Mouse (Mus musculus) megakaryocyte-erythroid progenitor cell, adult 5 weeks (primary cell): ENCODE data around the gene Erlin1. TPM values are rescaled to one million over a fixed set of nuclear protein-coding genes. Genes with fewer than 3 reads are reported as not detected.

Source experiments
- polyA plus RNA-seq: library from polyadenylated mRNA; stranded (reverse); fragments of >175 nt; gene quantifications from 2 replicates; pipeline ENCODE4 v1.2.3, GENCODE M21; 2012

Gene Erlin1
- polyA plus RNA-seq: 26.3 and 30.6 TPM in 2 replicates

DNA sequence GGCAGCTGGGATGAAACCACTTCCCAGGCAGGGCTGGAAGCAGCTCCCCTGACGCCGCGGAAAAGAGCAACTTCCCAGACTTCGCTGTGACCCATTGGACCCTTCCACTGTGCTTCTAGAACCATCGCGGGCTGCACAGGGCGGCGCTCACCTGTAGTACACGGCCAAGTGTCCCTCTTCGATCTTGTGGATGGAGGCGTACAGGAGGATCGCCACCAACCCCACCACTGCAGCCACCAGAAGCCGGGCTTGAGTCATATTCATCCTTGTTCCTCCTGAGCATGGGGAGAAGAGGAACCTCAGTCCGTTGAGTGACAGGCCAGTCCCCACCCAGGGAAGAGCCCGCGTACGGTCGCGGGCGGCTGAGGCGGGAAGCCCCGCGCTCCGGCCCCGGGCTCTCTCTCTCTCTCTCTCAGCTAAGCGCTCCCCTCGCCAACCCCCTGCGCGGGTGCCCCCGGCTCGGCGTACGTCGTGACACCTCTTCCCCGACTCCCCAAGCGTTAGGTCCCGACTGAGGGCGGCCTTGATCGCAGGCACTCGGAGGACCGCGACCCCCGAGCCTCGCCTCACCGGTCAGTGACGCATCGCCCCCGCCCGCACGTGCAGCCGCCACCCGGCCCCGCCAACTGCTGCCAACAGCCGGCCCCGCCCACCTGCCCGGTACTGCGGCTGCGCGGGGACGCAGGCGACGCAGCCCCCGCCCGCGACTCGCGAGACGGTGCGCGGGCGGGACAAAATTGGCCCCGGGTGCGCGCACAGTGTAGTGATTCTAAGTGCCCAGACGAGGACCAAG, at the start of gene Erlin1:
Gene Erlin1, minus strand, starts transcription at position 665 of the 793 bp plus-strand sequence.

GRCm38 (mm10) chr19:44106831-44107660, 37.5 kb upstream of the Erlin1 start, which contains the start of gene Chuk:
Gene Chuk (minus strand): TSS chr19:44107480.

GRCm38 (mm10) chr19:44028972-44029371, 40.6 kb downstream of the Erlin1 start, which contains the start of gene Cyp2c23:
Gene Cyp2c23 (minus strand): TSS chr19:44029208.

GRCm38 (mm10) chr19:43986069-43986794, 83.4 kb downstream of the Erlin1 start, which contains the start of gene Cpn1:
Gene Cpn1 (minus strand): TSS chr19:43986556.

Other genes with a start within 250 kb of the Erlin1 start
- 6.0 and 6.6 TPM in 2 replicates for gene Dnmbp, start 129.6 kb downstream of the Erlin1 start, polyA plus RNA-seq
- 0.38 and 0.53 TPM in 2 replicates for gene Cpn1, start 83.2 kb downstream of the Erlin1 start, polyA plus RNA-seq
- gene Cyp2c23, start 40.6 kb downstream of the Erlin1 start, polyA plus RNA-seq: not detected in 2 replicates
- gene Chuk, start 37.7 kb upstream of the Erlin1 start, polyA plus RNA-seq: 14.5 TPM in 2 replicates
- 5.7 and 6.5 TPM in 2 replicates for gene Cwf19l1, start 66.1 kb upstream of the Erlin1 start, polyA plus RNA-seq
- gene Bloc1s2, start 76.7 kb upstream of the Erlin1 start, polyA plus RNA-seq: 179 and 203 TPM in 2 replicates
- gene Pkd2l1, start 122.7 kb upstream of the Erlin1 start, polyA plus RNA-seq: not detected in 2 replicates
- not detected in 2 replicates for gene Scd3, start 133.5 kb upstream of the Erlin1 start, polyA plus RNA-seq
- gene Scd2, start 223.9 kb upstream of the Erlin1 start, polyA plus RNA-seq: 9.7 and 10.6 TPM in 2 replicates